Mouse (Mus musculus) left cerebral cortex, postnatal 25 days (tissue): ENCODE measurements around the gene Cobll1. TPM values are rescaled to one million over a fixed set of nuclear protein-coding genes. Genes with fewer than 3 reads are reported as not detected.

Source experiments
- DNase-seq, 2 experiments: peaks; one replicate each; pipeline ENCODE4 v3.0.0; 2022; ENCODE audit warnings: low spot score in 2 of 2, mixed read lengths in 1 of 2
- intact Hi-C: fragments of 180-260 bp; cut with DNase I; formaldehyde crosslinking; loops from one replicate; pipeline ENCODE4 v1.15.1; 2025
- total RNA-seq, 2 experiments: library from RNA; stranded (reverse); gene quantifications; 2 replicates each; pipeline ENCODE4 v1.2.3; 2021

The Cobll1 gene
- total RNA-seq, 2 experiments from 2014 or later = 6.3 to 6.6 TPM

GRCm38 (mm10) chr2:65052191-65053012, 186.8 kb downstream of the Cobll1 start:
- intact Hi-C loops = no loop called here

GRCm38 (mm10) chr2:65050776-65051175, 188.4 kb downstream of the Cobll1 start:
- intact Hi-C loops = no loop called here
- no peak for DNase-seq

More at GRCm38 (mm10) chr2:65052191-65053012, 186.8 kb downstream of the Cobll1 start:
- no peak for DNase-seq

GRCm38 (mm10) chr2:65048234-65049017, 190.8 kb downstream of the Cobll1 start:
- DNase-seq = no peak
- intact Hi-C loops = no loop called here

Other genes with a start within 250 kb of the Cobll1 start
- gene Grb14, start 214.4 kb downstream of the Cobll1 start, total RNA-seq = 10 to 100 TPM; 23.1 to 25.4 TPM
- 1 to 10 TPM; 2.3 to 2.4 TPM for gene Slc38a11, start 124.6 kb upstream of the Cobll1 start, total RNA-seq